Comparison of ENCODE assay signal across 9 mouse cellular contexts in the genomic region with DNA sequence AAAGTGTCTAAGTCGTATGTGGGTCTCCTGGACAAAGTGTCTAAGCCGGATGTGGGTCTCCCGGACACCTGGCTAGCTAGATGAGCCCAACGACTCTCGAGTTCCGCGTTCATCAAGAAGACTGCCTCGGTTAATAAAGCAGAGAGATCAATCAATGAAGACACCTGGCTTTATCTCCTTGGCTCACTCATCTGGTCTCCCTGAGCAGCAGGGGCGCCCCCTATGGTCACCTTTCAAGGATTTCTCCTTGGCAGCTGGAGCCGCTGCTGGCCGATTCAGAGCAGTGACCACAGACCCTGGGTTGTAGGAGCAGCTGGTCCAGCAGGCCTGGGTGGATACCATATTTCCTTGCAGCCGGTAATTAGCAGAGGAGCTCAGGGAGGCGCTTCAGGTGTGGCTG. TPM values are rescaled to one million over a fixed set of nuclear protein-coding genes. Genes with fewer than 3 reads are reported as not detected.
DNase-seq lines count a peak whose midpoint lies in the region; ATAC-seq and TF ChIP-seq lines count a peak whose summit lies in the region.
"Had no signal": no experiment of that assay in that cellular context is flagged by ENCODE, and none has a peak within 500 bp of the region (broad histone marks: within the 10 kb centered on the region; RNA-seq: fewer than 3 reads in every experiment).

No protein-coding gene starts in this region.

- no peak overlapping the region for H3K9ac ChIP-seq in lung, postnatal 0 days (replicated peaks; ENCODE audit: low read depth)
- no peak overlapping the region for H3K9ac ChIP-seq in forebrain, embryonic 14.5 days (ENCODE audit: low read length)

- H3K4me2 ChIP-seq in lung, postnatal 0 days (replicated peaks; ENCODE audit: low read depth, low read length), result no peak overlapping the region
- H3K4me2 ChIP-seq in forebrain, embryonic 14.5 days (ENCODE audit: low read length), result peak overlapping the region; percentile 84

- H3K4me3 ChIP-seq in lung, postnatal 0 days (ENCODE audit: low read depth, low read length), result no peak overlapping the region
- no peak overlapping the region for H3K4me3 ChIP-seq in forebrain, embryonic 14.5 days (ENCODE audit: low read depth, low read length)

- WGBS in lung, postnatal 0 days, result 17% methylated on average over 13 of the region's 13 CpGs
- WGBS in forebrain, embryonic 14.5 days, result 29% methylated on average over 13 of the region's 13 CpGs

- TF ChIP-seq EP300 in lung, postnatal 0 days (IDR thresholded peaks at IDR 0.05), result no peak

- peaks cover 4% of the 10 kb centered on the region; the same call in 1 of the 2 replicates for H3K4me1 ChIP-seq in lung, postnatal 0 days (ENCODE audit: insufficient read depth, low read depth, low read length)
- peaks cover 4% of the 10 kb centered on the region; the same call in 1 of the 2 replicates for H3K4me1 ChIP-seq in forebrain, embryonic 14.5 days (ENCODE audit: control insufficient read depth, insufficient read depth, low read length)

- no peak for DNase-seq in lung, postnatal 0 days (ENCODE audit: low spot score)
- DNase-seq in lung, postnatal 14 days, result no peak
- DNase-seq in forebrain, embryonic 14.5 days (ENCODE audit: low spot score), result no peak
- peak; percentile 27 to 73 for DNase-seq in kidney, postnatal 36 days
- DNase-seq in retina, postnatal 1 day, result peak; percentile 76
- no peak for DNase-seq in ovary, postnatal 10 days (ENCODE audit: low spot score)
- no peak for DNase-seq in layer of hippocampus, postnatal 36 days

- TF ChIP-seq CTCF in lung, postnatal 0 days (IDR thresholded peaks at IDR 0.05), result peak; percentile 58

- ATAC-seq in lung, postnatal 0 days, result no peak
- no peak for ATAC-seq in forebrain, embryonic 14.5 days

- no peaks in the 10 kb centered on the region for H3K36me3 ChIP-seq in lung, postnatal 0 days (ENCODE audit: insufficient read depth, low read length)
- H3K36me3 ChIP-seq in forebrain, embryonic 14.5 days (ENCODE audit: control insufficient read depth, insufficient read depth, low read length), result no peaks in the 10 kb centered on the region

- H3K27me3 ChIP-seq in lung, postnatal 0 days (replicated peaks; ENCODE audit: insufficient read depth, low read length), result peaks cover 30% of the 10 kb centered on the region
- H3K27me3 ChIP-seq in forebrain, embryonic 14.5 days (replicated peaks; ENCODE audit: control insufficient read depth, insufficient read depth, low read length), result peaks cover 33% of the 10 kb centered on the region

- no peak overlapping the region for H3K27ac ChIP-seq in lung, postnatal 0 days (ENCODE audit: low read length)
- H3K27ac ChIP-seq in forebrain, embryonic 14.5 days (ENCODE audit: low read depth, low read length), result no peak overlapping the region

- no peaks in the 10 kb centered on the region for H3K9me3 ChIP-seq in lung, postnatal 0 days (ENCODE audit: low read length)
- no peaks in the 10 kb centered on the region for H3K9me3 ChIP-seq in forebrain, embryonic 14.5 days (replicated peaks; ENCODE audit: control insufficient read depth, low read length)

RNA-seq across cellular contexts. Expression of a gene that starts 7.8 kb away (rescaled TPM):
- 0.07 and 0.13 TPM in 2 replicates for polyA plus RNA-seq in lung, postnatal 0 days (2015; fragmentation: Nextera tagmentation; extraction: Ambion mirVana)
- 0.60 and 0.83 TPM in 2 replicates for polyA plus RNA-seq in forebrain, embryonic 14.5 days (2014; fragmentation: Nextera tagmentation; extraction: Ambion mirVana)
- total RNA-seq in layer of hippocampus, postnatal 36 days (2021), result under 1 TPM in 1 of 2 experiments, not detected in 1; 0.30 TPM
- total RNA-seq: neutrophil, adult 5-6 weeks had no signal
- polyA plus RNA-seq: cortical plate, adult 2 months had no signal

RNA-seq across cellular contexts. Expression of a gene that starts 23.0 kb away (rescaled TPM):
- 1.4 and 2.7 TPM in 2 replicates for polyA plus RNA-seq in lung, postnatal 0 days (2015; fragmentation: Nextera tagmentation; extraction: Ambion mirVana)
- 1.4 and 2.6 TPM in 2 replicates for polyA plus RNA-seq in forebrain, embryonic 14.5 days (2014; fragmentation: Nextera tagmentation; extraction: Ambion mirVana)
- total RNA-seq in layer of hippocampus, postnatal 36 days (2021), result 1 to 10 TPM; 1.8 to 2.6 TPM
- total RNA-seq: neutrophil, adult 5-6 weeks had no signal

RNA-seq across cellular contexts. Expression of a gene that starts 33.2 kb away (rescaled TPM):
- polyA plus RNA-seq in lung, postnatal 0 days (2015; fragmentation: Nextera tagmentation; extraction: Ambion mirVana), result 0.16 and 0.31 TPM in 2 replicates
- 0.69 and 0.98 TPM in 2 replicates for polyA plus RNA-seq in forebrain, embryonic 14.5 days (2014; fragmentation: Nextera tagmentation; extraction: Ambion mirVana)
- under 1 TPM; 0.50 to 0.99 TPM for total RNA-seq in layer of hippocampus, postnatal 36 days (2021)

RNA-seq across cellular contexts. Expression of a gene that starts 33.4 kb away (rescaled TPM):
- 22.0 and 22.2 TPM in 2 replicates for polyA plus RNA-seq in lung, postnatal 0 days (2015; fragmentation: Nextera tagmentation; extraction: Ambion mirVana)
- 36.9 and 45.3 TPM in 2 replicates for polyA plus RNA-seq in forebrain, embryonic 14.5 days (2014; fragmentation: Nextera tagmentation; extraction: Ambion mirVana)
- total RNA-seq in layer of hippocampus, postnatal 36 days (2021), result 10 to 100 TPM; 43.9 to 48.3 TPM

Comparison
In these comparisons a context has a peak if more than half of its experiments do, and no peak if none do; other contexts are left out.
1. DNase-seq: peak in kidney, postnatal 36 days (2 of 2) and retina, postnatal 1 day (single experiment); none in lung, postnatal 0 days (single experiment), lung, postnatal 14 days (single experiment), forebrain, embryonic 14.5 days (single experiment), ovary, postnatal 10 days (single experiment) and layer of hippocampus, postnatal 36 days (0 of 2).